8 mouse cellular contexts compared by ENCODE assay signal in the genomic region with DNA sequence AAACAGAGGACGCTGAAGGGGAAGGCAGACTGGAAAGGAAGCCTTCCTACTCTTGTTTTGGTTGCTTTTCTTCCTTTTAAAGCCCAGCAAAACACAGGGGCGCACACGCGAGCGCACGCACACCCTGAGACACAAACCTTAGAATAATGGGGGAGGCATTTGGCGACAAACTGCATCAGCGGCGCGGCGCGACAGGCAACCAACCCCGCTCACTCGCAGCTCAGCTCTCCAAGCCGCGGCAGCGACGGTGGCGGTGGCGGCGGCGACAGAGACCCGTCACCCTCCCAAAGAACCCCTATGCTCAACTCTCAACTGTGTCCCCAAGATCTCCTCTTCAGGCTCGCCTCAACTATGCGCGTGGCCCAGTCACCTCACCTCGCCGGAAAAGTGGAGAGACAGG. TPM values are rescaled to one million over a fixed set of nuclear protein-coding genes. Genes with fewer than 3 reads are reported as not detected.
DNase-seq lines count a peak whose midpoint lies in the region; ATAC-seq and TF ChIP-seq lines count a peak whose summit lies in the region.

No protein-coding gene starts in this region.

- H3K9me3 ChIP-seq in ES-Bruce4 (replicated peaks; ENCODE audit: control insufficient read depth, insufficient read depth, low read length, poor library complexity, severe bottlenecking): no peaks in the 10 kb centered on the region
- no peaks in the 10 kb centered on the region for H3K9me3 ChIP-seq in embryonic facial prominence, embryonic 10.5 days
- H3K9me3 ChIP-seq in hindbrain, embryonic 12.5 days (replicated peaks): no peaks in the 10 kb centered on the region
- H3K9me3 ChIP-seq in midbrain, embryonic 16.5 days (replicated peaks; ENCODE audit: control insufficient read depth, low read length, poor library complexity, severe bottlenecking): no peaks in the 10 kb centered on the region

- peak overlapping the region; percentile 75 for H3K4me3 ChIP-seq in ES-Bruce4 (ENCODE audit: low read depth, low read length)
- H3K4me3 ChIP-seq in embryonic facial prominence, embryonic 10.5 days: peak overlapping the region; percentile 76
- H3K4me3 ChIP-seq in hindbrain, embryonic 12.5 days: peak overlapping the region; percentile 67
- peak overlapping the region; percentile 69 for H3K4me3 ChIP-seq in midbrain, embryonic 16.5 days (ENCODE audit: low read depth, low read length)

- DNase-seq in gastrocnemius, postnatal 10 days: peak; percentile 36
- DNase-seq in gastrocnemius, postnatal 36 days: no peak
- peak; percentile 49 for DNase-seq in embryonic facial prominence, embryonic 10.5 days (ENCODE audit: low spot score)
- no peak for DNase-seq in layer of hippocampus, postnatal 14 days (ENCODE audit: low spot score in 2 of 2)

- under 1% methylated on average over 28 of the region's 28 CpGs for WGBS in embryonic facial prominence, embryonic 10.5 days
- WGBS in hindbrain, embryonic 12.5 days: 0% methylated on average over 28 of the region's 28 CpGs
- WGBS in midbrain, embryonic 16.5 days: 0% methylated on average over 28 of the region's 28 CpGs

- H3K9ac ChIP-seq in ES-Bruce4 (ENCODE audit: low read depth, poor library complexity, severe bottlenecking): no peak overlapping the region
- peak overlapping the region; percentile 74 for H3K9ac ChIP-seq in hindbrain, embryonic 12.5 days
- peak overlapping the region; percentile 71 for H3K9ac ChIP-seq in midbrain, embryonic 16.5 days (ENCODE audit: low read depth, low read length)

- TF ChIP-seq POLR2A in ES-Bruce4 (IDR thresholded peaks at IDR 0.05; ENCODE audit: insufficient read depth, low read length): no peak

- peaks cover 41% of the 10 kb centered on the region for H3K27me3 ChIP-seq in ES-Bruce4 (ENCODE audit: control insufficient read depth, insufficient read depth, low read length, poor library complexity, severe bottlenecking)
- H3K27me3 ChIP-seq in embryonic facial prominence, embryonic 10.5 days (replicated peaks; ENCODE audit: low read depth, poor library complexity, severe bottlenecking): peaks cover 93% of the 10 kb centered on the region
- H3K27me3 ChIP-seq in hindbrain, embryonic 12.5 days: peaks cover 3% of the 10 kb centered on the region; the same call in 1 of the 2 replicates
- H3K27me3 ChIP-seq in midbrain, embryonic 16.5 days (ENCODE audit: control insufficient read depth, insufficient read depth, low read depth, low read length): no peaks in the 10 kb centered on the region

- no peaks in the 10 kb centered on the region for H3K36me3 ChIP-seq in ES-Bruce4 (ENCODE audit: control insufficient read depth, insufficient read depth, low read length, poor library complexity, severe bottlenecking)
- H3K36me3 ChIP-seq in embryonic facial prominence, embryonic 10.5 days (replicated peaks): no peaks in the 10 kb centered on the region
- no peaks in the 10 kb centered on the region for H3K36me3 ChIP-seq in hindbrain, embryonic 12.5 days
- H3K36me3 ChIP-seq in midbrain, embryonic 16.5 days (ENCODE audit: control insufficient read depth, insufficient read depth, low read length): no peaks in the 10 kb centered on the region

- intact Hi-C loops in gastrocnemius, postnatal 36 days (cut with DNase I): loop anchor here (10.0 kb wide), 1 partner anchor 144 kb away; no protein-coding TSS in a partner anchor

- H3K4me1 ChIP-seq in ES-Bruce4 (ENCODE audit: control insufficient read depth, insufficient read depth, low read length): no peaks in the 10 kb centered on the region
- H3K4me1 ChIP-seq in embryonic facial prominence, embryonic 10.5 days: peaks cover 62% of the 10 kb centered on the region
- peaks cover 40% of the 10 kb centered on the region for H3K4me1 ChIP-seq in hindbrain, embryonic 12.5 days
- peaks cover 22% of the 10 kb centered on the region for H3K4me1 ChIP-seq in midbrain, embryonic 16.5 days (ENCODE audit: control insufficient read depth, insufficient read depth, low read length)

- TF ChIP-seq CTCF in ES-Bruce4 (IDR thresholded peaks at IDR 0.05; ENCODE audit: low read depth, low read length): no peak

- H3K27ac ChIP-seq in ES-Bruce4 (ENCODE audit: insufficient read depth, low read length): no peak overlapping the region
- peak overlapping the region; percentile 91 for H3K27ac ChIP-seq in embryonic facial prominence, embryonic 10.5 days (replicated peaks)
- H3K27ac ChIP-seq in hindbrain, embryonic 12.5 days: peak overlapping the region; percentile 79
- H3K27ac ChIP-seq in midbrain, embryonic 16.5 days (ENCODE audit: low read length): peak overlapping the region; percentile 63

- H3K4me2 ChIP-seq in hindbrain, embryonic 12.5 days (replicated peaks): peak overlapping the region; percentile 78
- peak overlapping the region; percentile 99 for H3K4me2 ChIP-seq in midbrain, embryonic 16.5 days (ENCODE audit: low read length)

- ATAC-seq in hindbrain, embryonic 12.5 days (ENCODE audit: low FRiP score): no peak
- ATAC-seq in midbrain, embryonic 16.5 days: no peak
- no peak for ATAC-seq in megakaryocyte progenitor cell, adult 5-6 weeks (replicated peaks; ENCODE audit: poor library complexity)

- no peak for TF ChIP-seq EP300 in ES-Bruce4 (IDR thresholded peaks at IDR 0.05; ENCODE audit: insufficient read depth, low read depth, low read length)

RNA-seq across cellular contexts. Expression of a gene that starts 4.4 kb away (rescaled TPM):
- 1 to 10 TPM; 3.9 to 4.2 TPM for total RNA-seq in gastrocnemius, postnatal 10 days (2021)
- 1 to 10 TPM in 1 of 2 experiments, under 1 TPM in 1; 0.81 to 1.0 TPM for total RNA-seq in gastrocnemius, postnatal 36 days (2021)
- not detected in 2 replicates for polyA plus RNA-seq in ES-Bruce4 (2011; ENCODE audit: insufficient read depth, insufficient read length, low read depth, missing spikeins)
- polyA plus RNA-seq in embryonic facial prominence, embryonic 10.5 days (2016; fragmentation: Nextera tagmentation; extraction: Ambion mirVana): 15.6 and 19.0 TPM in 2 replicates
- polyA plus RNA-seq in hindbrain, embryonic 12.5 days (2016; fragmentation: Nextera tagmentation; extraction: Ambion mirVana): 45.1 and 49.1 TPM in 2 replicates
- 24.4 and 30.5 TPM in 2 replicates for polyA plus RNA-seq in midbrain, embryonic 16.5 days (2015; fragmentation: Nextera tagmentation; extraction: Ambion mirVana)
- not detected in 2 replicates for total RNA-seq in megakaryocyte progenitor cell, adult 5-6 weeks (2015)
- not detected in 2 replicates for total RNA-seq in megakaryocyte progenitor cell, adult 5-6 weeks (2017)
- total RNA-seq in layer of hippocampus, postnatal 14 days (2021): 10 to 100 TPM; 49.4 to 49.5 TPM

Comparison
In these comparisons a context has a peak if more than half of its experiments do, and no peak if none do; other contexts are left out.
1. DNase-seq: peak in gastrocnemius, postnatal 10 days (single experiment) and embryonic facial prominence, embryonic 10.5 days (single experiment); none in gastrocnemius, postnatal 36 days (0 of 2) and layer of hippocampus, postnatal 14 days (0 of 2).
2. RNA of a gene that starts 4.4 kb away (total RNA-seq): 49.4 to 49.5 TPM in layer of hippocampus, postnatal 14 days; 3.9 to 4.2 TPM in gastrocnemius, postnatal 10 days, 0.81 to 1.0 TPM in gastrocnemius, postnatal 36 days and not detected in megakaryocyte progenitor cell, adult 5-6 weeks; every median in the first group is over 4 times any median in the second.
3. Peak in every context shown above with its lines, with median percentiles within 50 percentile points of each other: H3K4me3 ChIP-seq.